Mouse (Mus musculus): ENCODE data around the gene Lmo3. TPM values are rescaled to one million over a fixed set of nuclear protein-coding genes. Genes with fewer than 3 reads are reported as not detected.
A peak's percentile ranks its signal among the peaks of the same experiment; 100 is the strongest.

The Lmo3 gene
- polyA plus RNA-seq, 1 experiment from 2014 or later = 4.4 TPM

- ATAC-seq (ENCODE audit: insufficient read depth, low FRiP score) = no peak
- H3K4me1 ChIP-seq (ENCODE audit: control insufficient read depth, insufficient read depth, low read length) = 0 out of 2 replicates have a peak, but pooled peaks cover 3% of the 10 kb centered on the region
- H3K27me3 ChIP-seq (ENCODE audit: control insufficient read depth, insufficient read depth, low read length) = no peaks in the 10 kb centered on the region
- no peak overlapping the region for H3K4me3 ChIP-seq (replicated peaks; ENCODE audit: low read length)
- H3K4me2 ChIP-seq (ENCODE audit: low read depth, low read length) = no peak overlapping the region
- 42% methylated on average over 7 of the region's 7 CpGs for WGBS
- H3K9me3 ChIP-seq (replicated peaks; ENCODE audit: control insufficient read depth, low read length) = no peaks in the 10 kb centered on the region
- H3K9ac ChIP-seq (ENCODE audit: low read length) = no peak overlapping the region
- no peak overlapping the region for H3K27ac ChIP-seq (ENCODE audit: low read length)
- no peaks in the 10 kb centered on the region for H3K36me3 ChIP-seq (ENCODE audit: control insufficient read depth, insufficient read depth, low read length)
These were observed 29.6 kb downstream of the Lmo3 start for GRCm38 (mm10) chr6:138552144-138552543.

- H3K27ac ChIP-seq (ENCODE audit: low read length) = no peak overlapping the region
- no peak overlapping the region for H3K4me3 ChIP-seq (replicated peaks; ENCODE audit: low read length)
- ATAC-seq (ENCODE audit: insufficient read depth, low FRiP score) = no peak
- 79% methylated on average over 2 of the region's 2 CpGs for WGBS
- no peaks in the 10 kb centered on the region for H3K36me3 ChIP-seq (ENCODE audit: control insufficient read depth, insufficient read depth, low read length)
- H3K27me3 ChIP-seq (ENCODE audit: control insufficient read depth, insufficient read depth, low read length) = no peaks in the 10 kb centered on the region
- no peak overlapping the region for H3K9ac ChIP-seq (ENCODE audit: low read length)
- H3K4me2 ChIP-seq (ENCODE audit: low read depth, low read length) = no peak overlapping the region
- H3K9me3 ChIP-seq (replicated peaks; ENCODE audit: control insufficient read depth, low read length) = no peaks in the 10 kb centered on the region; the same call in 1 of the 2 replicates
- H3K4me1 ChIP-seq (ENCODE audit: control insufficient read depth, insufficient read depth, low read length) = no peaks in the 10 kb centered on the region
These were observed 46.9 kb downstream of the Lmo3 start for GRCm38 (mm10) chr6:138534879-138535278.

GRCm38 (mm10) chr6:138506642-138507041, 75.1 kb downstream of the Lmo3 start:
- Histone ChIP-seq H3K9me3 (replicated peaks; ENCODE audit: control insufficient read depth, low read length) (no peaks in the 10 kb centered on the region), H3K4me1 (ENCODE audit: control insufficient read depth, insufficient read depth, low read length) (no peaks in the 10 kb centered on the region), H3K27me3 (ENCODE audit: control insufficient read depth, insufficient read depth, low read length) (no peaks in the 10 kb centered on the region), H3K4me3 (replicated peaks; ENCODE audit: low read length) (no peak overlapping the region), H3K27ac (ENCODE audit: low read length) (no peak overlapping the region), H3K36me3 (ENCODE audit: control insufficient read depth, insufficient read depth, low read length) (no peaks in the 10 kb centered on the region), H3K9ac (ENCODE audit: low read length) (no peak overlapping the region), H3K4me2 (ENCODE audit: low read depth, low read length) (no peak overlapping the region)
- ATAC-seq (ENCODE audit: insufficient read depth, low FRiP score) = peak; percentile 73; the same call in 1 of the 2 replicates
- WGBS = 28% methylated on average over 1 of the region's 1 CpGs

GRCm38 (mm10) chr6:138503946-138504345, 77.8 kb downstream of the Lmo3 start:
- H3K27me3 ChIP-seq (ENCODE audit: control insufficient read depth, insufficient read depth, low read length) = no peaks in the 10 kb centered on the region
- H3K9me3 ChIP-seq (replicated peaks; ENCODE audit: control insufficient read depth, low read length) = no peaks in the 10 kb centered on the region
- no peaks in the 10 kb centered on the region for H3K4me1 ChIP-seq (ENCODE audit: control insufficient read depth, insufficient read depth, low read length)
- no peak overlapping the region for H3K4me3 ChIP-seq (replicated peaks; ENCODE audit: low read length)
- 78% methylated on average over 1 of the region's 1 CpGs for WGBS
- H3K9ac ChIP-seq (ENCODE audit: low read length) = no peak overlapping the region
- H3K4me2 ChIP-seq (ENCODE audit: low read depth, low read length) = no peak overlapping the region
- H3K36me3 ChIP-seq (ENCODE audit: control insufficient read depth, insufficient read depth, low read length) = no peaks in the 10 kb centered on the region
- no peak for ATAC-seq (ENCODE audit: insufficient read depth, low FRiP score)
- no peak overlapping the region for H3K27ac ChIP-seq (ENCODE audit: low read length)

- H3K9ac ChIP-seq (ENCODE audit: low read length) = no peak overlapping the region
- H3K4me1 ChIP-seq (ENCODE audit: control insufficient read depth, insufficient read depth, low read length) = no peaks in the 10 kb centered on the region
- WGBS = 78% methylated on average over 3 of the region's 3 CpGs
- no peaks in the 10 kb centered on the region for H3K27me3 ChIP-seq (ENCODE audit: control insufficient read depth, insufficient read depth, low read length)
- no peak overlapping the region for H3K27ac ChIP-seq (ENCODE audit: low read length)
- no peaks in the 10 kb centered on the region for H3K36me3 ChIP-seq (ENCODE audit: control insufficient read depth, insufficient read depth, low read length)
- no peak overlapping the region for H3K4me3 ChIP-seq (replicated peaks; ENCODE audit: low read length)
- no peak for ATAC-seq (ENCODE audit: insufficient read depth, low FRiP score)
- no peak overlapping the region for H3K4me2 ChIP-seq (ENCODE audit: low read depth, low read length)
- H3K9me3 ChIP-seq (replicated peaks; ENCODE audit: control insufficient read depth, low read length) = no peaks in the 10 kb centered on the region
These were observed 98.9 kb downstream of the Lmo3 start for GRCm38 (mm10) chr6:138482834-138483233.

- no peaks in the 10 kb centered on the region for H3K36me3 ChIP-seq (ENCODE audit: control insufficient read depth, insufficient read depth, low read length)
- H3K4me2 ChIP-seq (ENCODE audit: low read depth, low read length) = no peak overlapping the region
- no peak overlapping the region for H3K4me3 ChIP-seq (replicated peaks; ENCODE audit: low read length)
- H3K4me1 ChIP-seq (ENCODE audit: control insufficient read depth, insufficient read depth, low read length) = no peaks in the 10 kb centered on the region
- peak; percentile 60; the same call in 1 of the 2 replicates for ATAC-seq (ENCODE audit: insufficient read depth, low FRiP score)
- no peak overlapping the region for H3K9ac ChIP-seq (ENCODE audit: low read length)
- 18% methylated on average over 5 of the region's 5 CpGs for WGBS
- no peaks in the 10 kb centered on the region for H3K9me3 ChIP-seq (replicated peaks; ENCODE audit: control insufficient read depth, low read length)
- no peaks in the 10 kb centered on the region for H3K27me3 ChIP-seq (ENCODE audit: control insufficient read depth, insufficient read depth, low read length)
- no peak overlapping the region for H3K27ac ChIP-seq (ENCODE audit: low read length)
These were observed 104.2 kb downstream of the Lmo3 start for GRCm38 (mm10) chr6:138477611-138478010.

GRCm38 (mm10) chr6:138469204-138469603, 112.6 kb downstream of the Lmo3 start:
- no peak overlapping the region for H3K27ac ChIP-seq (ENCODE audit: low read length)
- no peaks in the 10 kb centered on the region for H3K9me3 ChIP-seq (replicated peaks; ENCODE audit: control insufficient read depth, low read length)
- H3K4me3 ChIP-seq (replicated peaks; ENCODE audit: low read length) = no peak overlapping the region
- no peaks in the 10 kb centered on the region for H3K27me3 ChIP-seq (ENCODE audit: control insufficient read depth, insufficient read depth, low read length)
- H3K9ac ChIP-seq (ENCODE audit: low read length) = no peak overlapping the region
- no peak overlapping the region for H3K4me2 ChIP-seq (ENCODE audit: low read depth, low read length)
- H3K36me3 ChIP-seq (ENCODE audit: control insufficient read depth, insufficient read depth, low read length) = no peaks in the 10 kb centered on the region
- ATAC-seq (ENCODE audit: insufficient read depth, low FRiP score) = no peak
- no peaks in the 10 kb centered on the region for H3K4me1 ChIP-seq (ENCODE audit: control insufficient read depth, insufficient read depth, low read length)
- WGBS = 52% methylated on average over 4 of the region's 4 CpGs

- no peak overlapping the region for H3K9ac ChIP-seq (ENCODE audit: low read length)
- no peaks in the 10 kb centered on the region for H3K36me3 ChIP-seq (ENCODE audit: control insufficient read depth, insufficient read depth, low read length)
- H3K27ac ChIP-seq (ENCODE audit: low read length) = no peak overlapping the region
- H3K4me2 ChIP-seq (ENCODE audit: low read depth, low read length) = no peak overlapping the region
- no peaks in the 10 kb centered on the region for H3K4me1 ChIP-seq (ENCODE audit: control insufficient read depth, insufficient read depth, low read length)
- no peaks in the 10 kb centered on the region for H3K27me3 ChIP-seq (ENCODE audit: control insufficient read depth, insufficient read depth, low read length)
- no peaks in the 10 kb centered on the region for H3K9me3 ChIP-seq (replicated peaks; ENCODE audit: control insufficient read depth, low read length)
- ATAC-seq (ENCODE audit: insufficient read depth, low FRiP score) = no peak
- H3K4me3 ChIP-seq (replicated peaks; ENCODE audit: low read length) = no peak overlapping the region
- 75% methylated on average over 3 of the region's 3 CpGs for WGBS
These were observed 137.2 kb downstream of the Lmo3 start for GRCm38 (mm10) chr6:138444515-138445048.

- Histone ChIP-seq H3K4me2 (ENCODE audit: low read depth, low read length) (no peak overlapping the region), H3K27ac (ENCODE audit: low read length) (no peak overlapping the region), H3K27me3 (ENCODE audit: control insufficient read depth, insufficient read depth, low read length) (no peaks in the 10 kb centered on the region), H3K36me3 (ENCODE audit: control insufficient read depth, insufficient read depth, low read length) (no peaks in the 10 kb centered on the region), H3K9ac (ENCODE audit: low read length) (no peak overlapping the region), H3K4me1 (ENCODE audit: control insufficient read depth, insufficient read depth, low read length) (no peaks in the 10 kb centered on the region), H3K4me3 (replicated peaks; ENCODE audit: low read length) (no peak overlapping the region), H3K9me3 (replicated peaks; ENCODE audit: control insufficient read depth, low read length) (no peaks in the 10 kb centered on the region)
- ATAC-seq (ENCODE audit: insufficient read depth, low FRiP score) = no peak
- WGBS = 52% methylated on average over 3 of the region's 3 CpGs
These were observed 144.4 kb downstream of the Lmo3 start for GRCm38 (mm10) chr6:138437351-138437750.

Measured in stomach, embryonic 16.5 days (tissue).